Mouse (Mus musculus) small intestine, adult 2 months (tissue): ENCODE data around the gene Mcat.

ENCODE experiments used
- CTCF ChIP-seq: fragments of 200-500 bp; IDR thresholded peaks from 2 replicates; pipeline ENCODE4 v1.5.1; 2012; ENCODE audit warnings: low read depth, mild to moderate bottlenecking, control low read depth, inconsistent platforms, low read length, moderate library complexity, mixed read lengths; ENCODE audit not compliant: insufficient replicate concordance, insufficient read length; ENCODE audit errors: extremely low read depth
- POLR2A ChIP-seq: fragments of 200-500 bp; IDR thresholded peaks from 2 replicates; pipeline ENCODE4 v1.6.1; 2012; ENCODE audit warnings: low read depth, mild to moderate bottlenecking, control low read depth, inconsistent platforms, low read length, moderate library complexity

DNA sequence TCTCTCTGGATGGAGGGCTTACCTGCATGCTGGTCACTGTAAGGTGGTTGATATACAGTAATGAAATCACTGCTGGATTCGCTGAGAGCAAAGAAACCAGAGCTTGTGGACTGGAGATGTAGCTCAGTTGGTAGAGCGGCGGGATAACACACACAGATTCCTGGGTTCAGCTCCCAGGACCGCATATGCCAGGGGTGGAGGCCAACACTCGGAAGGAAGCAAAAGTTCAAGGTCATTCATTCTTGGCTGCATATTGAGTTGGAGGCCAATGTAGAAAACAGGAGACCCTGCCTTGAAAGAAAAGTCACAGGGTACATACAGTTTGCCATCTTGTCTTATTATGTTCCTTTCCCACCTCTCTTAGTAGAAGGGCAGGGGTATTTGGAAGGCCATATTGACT is 33.8 kb downstream of the Mcat start:
- TF ChIP-seq CTCF: no peak
- TF ChIP-seq POLR2A: no peak
